Mouse (Mus musculus) E14TG2a.4 (cell line): Measurements from ENCODE around the gene Fam20b.

Experiments used
- CTCF ChIP-seq: conservative IDR thresholded peaks from 2 replicates; pipeline ENCODE4 v1.5.1; 2014; ENCODE audit warnings: low read length
- POU5F1 ChIP-seq: IDR thresholded peaks from 2 replicates; pipeline ENCODE4 v1.6.1; 2014; ENCODE audit warnings: low read length, borderline replicate concordance

DNA sequence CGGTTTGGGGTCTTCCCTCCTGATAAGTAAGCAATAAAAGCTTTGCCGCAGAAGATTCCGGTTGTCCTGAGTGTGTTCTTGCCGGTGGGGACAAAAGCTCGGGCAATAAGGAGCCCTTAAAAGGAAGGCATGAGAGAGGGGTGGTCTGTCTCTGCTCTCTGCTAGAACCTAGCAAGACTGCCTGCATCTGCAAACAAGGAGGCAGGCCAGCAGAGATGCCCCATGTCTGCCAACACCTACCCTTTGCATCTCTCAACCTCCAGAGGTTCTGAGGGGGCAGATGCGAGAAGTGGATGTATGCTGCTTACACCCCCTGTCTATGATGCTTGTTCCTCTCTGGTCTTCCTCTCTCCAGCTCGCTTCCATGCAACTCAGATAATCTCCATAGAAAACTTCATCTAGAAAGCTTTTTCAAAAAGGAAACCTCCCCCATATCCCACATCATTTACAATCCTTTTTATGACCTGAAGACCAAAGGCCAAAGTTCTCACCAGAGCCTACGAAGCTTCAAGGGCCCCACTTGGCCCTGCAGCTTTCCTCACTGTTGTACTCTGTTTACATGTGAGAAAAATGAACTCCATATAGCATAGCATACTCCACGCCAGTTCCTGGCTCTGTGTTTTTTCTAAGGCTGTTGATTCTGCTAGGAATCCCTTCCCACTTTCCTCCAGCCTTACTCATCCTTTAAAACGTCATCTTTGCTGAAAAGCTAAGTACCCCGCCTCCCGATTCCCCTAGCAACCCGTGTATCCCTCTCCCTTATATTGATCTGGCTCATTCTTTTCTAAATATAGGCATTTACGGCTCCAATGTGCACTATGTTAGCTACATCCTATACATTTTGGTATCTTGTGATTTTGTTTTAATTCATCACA lies 8.6 kb upstream of the Fam20b start:
- TF ChIP-seq CTCF (no peak), POU5F1 (no peak)
